Mouse (Mus musculus): ENCODE measurements around the gene Cdk20. TPM values are rescaled to one million over a fixed set of nuclear protein-coding genes. Genes with fewer than 3 reads are reported as not detected.
"Not testable (repeated sequence)": the region's sequence is repeated elsewhere in the genome, so short reads cannot be mapped to it uniquely, and the experiment has no call there.

Cdk20 gene
- polyA plus RNA-seq, 1 experiment from 2014 or later: 23.5 TPM

DNA sequence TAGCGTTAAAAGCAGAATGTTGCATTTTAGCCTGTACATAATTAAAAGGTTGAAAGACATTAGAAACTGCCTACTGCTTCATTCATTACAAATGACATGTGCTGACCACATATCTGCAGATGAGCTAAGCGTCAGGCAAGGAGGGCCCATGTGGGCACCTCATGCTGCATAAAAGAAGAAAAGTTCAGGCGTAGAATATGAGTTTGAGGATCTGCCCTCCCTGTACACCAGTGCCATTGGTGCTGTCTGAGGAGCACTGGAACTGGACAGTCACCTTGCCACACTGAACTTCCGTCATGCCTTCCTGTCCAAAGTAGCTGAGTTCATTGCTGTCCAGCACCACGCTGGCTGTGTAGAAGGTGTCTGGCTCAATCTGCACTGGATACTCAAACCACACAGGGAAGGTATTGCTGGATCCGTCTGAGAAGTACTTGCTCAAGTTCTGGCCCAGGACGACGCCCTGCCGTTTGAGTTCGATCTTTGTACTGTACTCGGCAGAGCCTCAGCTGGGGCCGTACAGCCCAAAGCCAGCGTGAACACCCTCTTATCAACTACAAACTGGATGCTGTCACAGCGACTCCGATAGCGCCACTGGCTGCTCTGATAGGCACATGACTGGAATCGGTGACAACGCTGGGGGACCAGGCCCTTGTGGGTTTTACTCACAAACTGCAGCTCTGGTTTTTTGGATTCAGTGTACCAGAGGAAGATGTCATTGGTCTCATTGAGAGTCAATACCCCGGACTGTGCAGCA, 25.3 kb downstream of the Cdk20 start:
- not testable (repeated sequence) for H3K9ac ChIP-seq (replicated peaks); H3K9me3 ChIP-seq (replicated peaks); H3K4me1 ChIP-seq; ATAC-seq (ENCODE audit: low FRiP score); H3K27me3 ChIP-seq (replicated peaks); H3K4me3 ChIP-seq (replicated peaks); H3K36me3 ChIP-seq; H3K27ac ChIP-seq (replicated peaks); H3K4me2 ChIP-seq
- 96% methylated on average over 19 of the region's 19 CpGs for WGBS

DNA sequence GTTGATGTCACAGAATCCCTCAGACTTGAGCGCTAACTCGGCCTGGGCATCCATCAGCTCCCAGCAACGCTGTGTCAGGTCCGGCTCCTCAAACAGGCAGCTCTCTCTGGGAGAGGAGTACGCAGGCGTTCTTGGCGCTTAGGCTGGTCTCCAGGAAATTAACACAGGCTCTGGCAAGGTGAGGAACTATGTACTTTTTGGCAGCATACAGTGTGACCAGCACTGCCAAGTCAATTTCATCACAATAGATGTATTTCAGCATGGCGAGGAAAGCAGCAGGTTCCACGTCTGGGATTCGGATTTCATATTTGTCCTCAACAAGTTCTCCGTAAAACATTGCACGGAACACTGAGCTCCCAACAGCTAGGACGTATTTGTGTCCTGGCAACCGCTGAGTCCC, 26.1 kb downstream of the Cdk20 start:
- H3K27ac ChIP-seq (replicated peaks): no peak overlapping the region
- ATAC-seq (ENCODE audit: low FRiP score): no peak; the same call in 1 of the 2 replicates

DNA sequence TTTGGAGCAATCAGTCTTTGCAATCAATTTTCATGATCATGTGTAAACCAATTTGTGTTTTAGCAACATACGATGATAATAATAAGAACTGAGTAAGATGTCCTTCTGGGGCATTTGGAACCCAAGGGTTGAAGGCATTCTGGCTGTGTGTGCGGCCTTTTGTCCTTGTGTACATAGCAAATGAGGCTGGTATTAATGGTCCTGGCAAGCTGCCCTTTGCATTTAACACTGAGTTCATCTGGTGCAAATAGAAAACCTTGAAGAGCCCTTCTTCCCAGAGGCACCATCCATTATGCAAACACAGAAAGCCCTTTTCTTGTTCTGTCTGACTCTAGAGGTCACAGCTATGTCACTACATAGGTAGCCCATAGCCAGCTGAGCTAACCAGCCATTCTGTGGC, 30.5 kb downstream of the Cdk20 start:
- Histone ChIP-seq H3K27ac (replicated peaks) (no peak overlapping the region), H3K27me3 (replicated peaks) (no peaks in the 10 kb centered on the region), H3K9me3 (replicated peaks) (0 out of 2 replicates have a peak, but pooled peaks cover 4% of the 10 kb centered on the region), H3K9ac (replicated peaks) (no peak overlapping the region), H3K4me2 (no peak overlapping the region), H3K4me1 (no peaks in the 10 kb centered on the region), H3K36me3 (no peaks in the 10 kb centered on the region), H3K4me3 (replicated peaks) (no peak overlapping the region)
- WGBS: 70% methylated on average over 2 of the region's 2 CpGs
- ATAC-seq (ENCODE audit: low FRiP score): no peak

More for the DNA sequence above, 26.1 kb downstream of the Cdk20 start:
- H3K4me2 ChIP-seq: no peak overlapping the region
- 0 out of 2 replicates have a peak, but pooled peaks cover 4% of the 10 kb centered on the region for H3K9me3 ChIP-seq (replicated peaks)
- 91% methylated on average over 14 of the region's 14 CpGs for WGBS
- no peak overlapping the region for H3K4me3 ChIP-seq (replicated peaks)
- no peaks in the 10 kb centered on the region for H3K27me3 ChIP-seq (replicated peaks)
- H3K36me3 ChIP-seq: no peaks in the 10 kb centered on the region
- H3K9ac ChIP-seq (replicated peaks): no peak overlapping the region
- H3K4me1 ChIP-seq: no peaks in the 10 kb centered on the region

DNA sequence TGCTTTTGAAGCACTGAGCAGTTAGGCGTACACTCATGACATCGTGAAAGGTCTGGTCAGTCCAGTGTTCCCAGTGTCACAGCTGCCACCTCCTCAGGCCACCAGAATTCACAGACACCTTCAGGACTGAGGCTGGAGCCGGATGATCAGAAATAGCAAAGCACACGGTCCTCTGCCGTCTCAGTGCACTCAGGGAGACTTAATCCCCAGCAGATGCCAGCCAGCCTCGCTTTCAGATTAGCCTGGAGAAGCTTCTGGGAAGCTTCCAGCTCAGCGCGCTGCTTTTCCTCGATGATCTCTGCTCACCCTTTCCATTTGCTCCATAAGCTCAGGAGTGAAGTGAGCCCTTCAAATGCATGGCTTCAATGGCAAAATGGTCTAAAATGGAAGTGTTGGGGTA, 33.1 kb downstream of the Cdk20 start:
- 77% methylated on average over 9 of the region's 9 CpGs for WGBS
- no peak overlapping the region for H3K27ac ChIP-seq (replicated peaks)
- no peak overlapping the region for H3K4me2 ChIP-seq
- H3K27me3 ChIP-seq (replicated peaks): no peaks in the 10 kb centered on the region
- H3K9me3 ChIP-seq (replicated peaks): 0 out of 2 replicates have a peak, but pooled peaks cover 4% of the 10 kb centered on the region
- ATAC-seq (ENCODE audit: low FRiP score): no peak
- no peak overlapping the region for H3K4me3 ChIP-seq (replicated peaks)
- H3K9ac ChIP-seq (replicated peaks): no peak overlapping the region
- no peaks in the 10 kb centered on the region for H3K36me3 ChIP-seq
- no peaks in the 10 kb centered on the region for H3K4me1 ChIP-seq

DNA sequence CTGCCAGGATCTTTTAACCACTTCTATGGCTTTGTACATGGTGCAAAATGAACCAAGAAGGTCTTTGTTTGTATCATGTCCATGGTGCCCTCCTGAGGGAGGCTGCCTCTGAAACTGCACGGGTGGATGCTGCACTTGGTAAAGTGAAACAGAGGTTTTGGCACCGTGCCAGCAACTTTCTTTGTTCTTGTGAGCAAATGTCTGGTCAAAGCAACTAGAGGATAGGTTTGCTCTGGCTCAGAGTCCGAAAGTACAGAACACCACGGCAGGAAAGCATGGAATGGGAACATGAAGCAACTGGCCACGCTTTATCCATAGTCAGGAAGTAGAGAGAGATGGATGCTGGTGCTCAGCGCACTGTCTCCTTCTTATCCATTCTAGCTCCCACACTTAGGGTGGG, 35.8 kb downstream of the Cdk20 start:
- Histone ChIP-seq H3K4me1 (no peaks in the 10 kb centered on the region), H3K27ac (replicated peaks) (no peak overlapping the region), H3K9me3 (replicated peaks) (no peaks in the 10 kb centered on the region), H3K36me3 (no peaks in the 10 kb centered on the region), H3K27me3 (replicated peaks) (no peaks in the 10 kb centered on the region), H3K9ac (replicated peaks) (no peak overlapping the region), H3K4me3 (replicated peaks) (no peak overlapping the region), H3K4me2 (no peak overlapping the region)
- 65% methylated on average over 6 of the region's 6 CpGs for WGBS
- ATAC-seq (ENCODE audit: low FRiP score): no peak

DNA sequence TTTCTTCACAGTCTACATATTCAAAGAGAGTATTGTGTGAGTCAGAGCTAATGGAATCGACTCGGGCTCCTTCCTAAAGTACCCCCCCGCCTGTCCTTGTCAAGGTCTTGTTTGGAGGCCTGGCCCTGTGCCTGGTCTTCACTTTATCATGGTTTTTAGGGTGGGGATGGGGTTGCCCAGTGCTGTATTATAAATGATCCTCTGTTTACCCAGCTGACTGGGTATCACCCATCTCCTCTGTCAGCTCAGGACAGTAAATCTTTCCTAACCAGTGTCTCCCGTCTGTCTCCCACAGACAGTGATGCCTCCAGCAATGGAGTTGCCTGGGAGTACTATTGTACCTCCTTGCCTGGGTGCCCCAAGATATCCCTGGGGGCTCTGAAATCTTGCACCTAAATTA, 45.9 kb downstream of the Cdk20 start:
- H3K4me1 ChIP-seq: no peaks in the 10 kb centered on the region
- H3K36me3 ChIP-seq: no peaks in the 10 kb centered on the region
- no peak overlapping the region for H3K9ac ChIP-seq (replicated peaks)
- H3K4me3 ChIP-seq (replicated peaks): no peak overlapping the region
- WGBS: 54% methylated on average over 4 of the region's 4 CpGs
- no peak overlapping the region for H3K4me2 ChIP-seq
- ATAC-seq (ENCODE audit: low FRiP score): no peak
- H3K9me3 ChIP-seq (replicated peaks): no peaks in the 10 kb centered on the region
- H3K27me3 ChIP-seq (replicated peaks): no peaks in the 10 kb centered on the region
- no peak overlapping the region for H3K27ac ChIP-seq (replicated peaks)

DNA sequence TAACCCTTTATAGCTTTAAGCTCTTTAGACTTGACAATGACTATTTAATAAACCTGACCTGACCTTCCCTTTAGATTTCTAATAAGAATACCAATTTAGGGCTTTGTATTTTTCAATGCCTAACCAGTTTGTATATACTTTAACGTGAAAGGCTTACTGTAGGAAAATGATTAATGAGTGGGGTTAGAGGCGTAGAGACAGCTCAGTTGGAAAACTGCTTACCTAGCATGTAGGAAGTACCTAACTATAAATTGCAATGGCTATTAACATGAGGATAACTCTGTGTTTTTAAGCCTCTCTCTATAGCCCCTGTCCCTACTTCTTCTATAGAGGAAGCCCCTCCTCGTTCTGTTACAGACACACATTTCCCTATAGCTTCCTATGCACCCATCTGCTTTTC, 47.8 kb downstream of the Cdk20 start:
- Histone ChIP-seq H3K36me3 (no peaks in the 10 kb centered on the region), H3K4me3 (replicated peaks) (no peak overlapping the region), H3K9ac (replicated peaks) (no peak overlapping the region), H3K27ac (replicated peaks) (no peak overlapping the region), H3K4me2 (no peak overlapping the region), H3K4me1 (no peaks in the 10 kb centered on the region), H3K27me3 (replicated peaks) (no peaks in the 10 kb centered on the region), H3K9me3 (replicated peaks) (no peaks in the 10 kb centered on the region)
- no peak for ATAC-seq (ENCODE audit: low FRiP score)
- 77% methylated on average over 3 of the region's 3 CpGs for WGBS

DNA sequence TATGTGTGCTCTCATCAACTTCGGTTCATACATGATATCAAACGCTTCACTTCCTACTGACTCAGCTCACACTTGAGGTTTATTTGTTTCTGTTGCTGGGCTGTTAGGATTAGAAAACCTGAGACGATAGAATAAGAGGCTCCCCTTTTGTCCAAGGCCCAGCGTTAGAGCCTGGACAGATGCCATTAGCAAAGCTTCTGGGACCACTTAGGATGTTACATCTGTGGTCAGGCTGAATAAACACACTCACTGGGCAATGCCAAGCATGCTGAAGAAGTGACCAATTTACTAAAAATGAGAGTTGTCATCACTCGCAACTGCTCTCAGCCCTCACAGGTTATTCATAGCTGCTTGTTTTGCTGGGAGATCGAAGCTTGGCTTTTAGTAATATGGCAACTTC, 57.8 kb downstream of the Cdk20 start:
- Histone ChIP-seq H3K4me2 (no peak overlapping the region), H3K27me3 (replicated peaks) (no peaks in the 10 kb centered on the region), H3K4me1 (no peaks in the 10 kb centered on the region), H3K4me3 (replicated peaks) (no peak overlapping the region), H3K36me3 (no peaks in the 10 kb centered on the region), H3K9ac (replicated peaks) (no peak overlapping the region), H3K27ac (replicated peaks) (no peak overlapping the region), H3K9me3 (replicated peaks) (no peaks in the 10 kb centered on the region)
- ATAC-seq (ENCODE audit: low FRiP score): no peak
- WGBS: 85% methylated on average over 6 of the region's 6 CpGs

Other genes starting within 250 kb of the Cdk20 start
- 2.8 and 6.1 TPM in 2 replicates for gene Cdc14b, start 157.0 kb upstream of the Cdk20 start, polyA plus RNA-seq (2015; fragmentation: Nextera tagmentation; extraction: Ambion mirVana)
- 17.4 and 24.5 TPM in 2 replicates for gene Aaed1, start 119.6 kb upstream of the Cdk20 start, polyA plus RNA-seq (2015; fragmentation: Nextera tagmentation; extraction: Ambion mirVana)
- 168 and 392 TPM in 2 replicates for gene Ctsl, start 61.4 kb upstream of the Cdk20 start, polyA plus RNA-seq (2015; fragmentation: Nextera tagmentation; extraction: Ambion mirVana)
- 0.33 and 0.46 TPM in 2 replicates for gene Fam240b, start 65.5 kb downstream of the Cdk20 start, polyA plus RNA-seq (2015; fragmentation: Nextera tagmentation; extraction: Ambion mirVana)

All from neural tube, embryonic 15.5 days (tissue).